Mouse (Mus musculus): Measurements from ENCODE around the gene Rtn4.

DNA sequence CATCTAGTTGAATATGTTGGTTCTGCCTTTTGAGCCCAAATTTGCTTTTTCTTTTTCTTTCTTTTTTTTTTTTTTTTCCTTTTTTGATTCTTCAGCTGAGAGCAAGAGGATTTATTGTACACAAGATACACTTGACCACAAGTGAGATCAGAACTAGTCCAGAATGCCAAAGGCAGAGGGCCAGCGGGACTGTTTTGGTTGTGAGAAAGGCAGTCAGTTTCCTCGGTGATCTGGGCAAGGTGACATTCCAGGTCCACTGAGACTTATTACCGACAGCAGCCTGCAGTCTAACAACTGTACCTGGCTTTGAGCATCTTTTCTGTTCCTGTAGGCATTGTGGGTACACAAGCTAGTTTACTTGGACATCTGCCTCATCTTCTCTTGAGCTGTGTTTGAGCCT is 10.0 kb downstream of the Rtn4 start:
- TF ChIP-seq EP300 (IDR thresholded peaks at IDR 0.05; ENCODE audit: insufficient read depth, low read depth, low read length) = no peak
- no peak for TF ChIP-seq CTCF (IDR thresholded peaks at IDR 0.05; ENCODE audit: low read depth, low read length)
